Mouse (Mus musculus) gastrocnemius, postnatal 4 days (tissue): Measurements from ENCODE around the gene Olfr1286. TPM values are rescaled to one million over a fixed set of nuclear protein-coding genes. Genes with fewer than 3 reads are reported as not detected.

ENCODE experiments used
- DNase-seq, 2 experiments: peaks; one replicate each; pipeline ENCODE4 v3.0.0; 2021 to 2022; ENCODE audit warnings: low spot score in 2 of 2, mixed read lengths in 2 of 2
- long read RNA-seq, 2 experiments: library from polyadenylated mRNA; stranded (forward); transcript quantifications; one replicate each; pipeline ENCODE4 v2.0.0; 2021
- total RNA-seq, 2 experiments: library from RNA; stranded (reverse); gene quantifications; 2 replicates each; pipeline ENCODE4 v1.2.3; 2021

The Olfr1286 gene
- total RNA-seq = not detected
- long read RNA-seq, experiment 1 = 0 reads
- long read RNA-seq, experiment 2 = 0 reads

DNA sequence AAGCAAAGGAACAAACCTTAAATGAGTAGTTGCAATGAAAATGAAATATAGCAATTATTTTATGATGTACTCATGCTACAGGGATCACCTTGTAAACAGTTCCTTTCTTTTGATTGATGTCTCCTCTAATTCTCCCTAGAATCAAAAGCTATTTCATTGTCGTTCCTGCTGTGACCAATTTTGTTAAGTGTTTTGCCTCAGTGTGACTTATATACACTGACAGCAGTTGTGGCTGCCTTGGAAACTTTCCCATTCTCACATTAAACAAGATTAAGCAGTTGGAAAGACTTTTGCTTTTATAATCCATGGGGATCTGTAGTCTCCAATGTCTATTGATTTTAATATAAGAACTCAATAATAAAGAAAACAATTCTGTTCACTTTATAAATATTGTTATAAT, at the start of gene Olfr1286:
TSS of gene Olfr1286 (minus strand) at position 185 of the 400 bp plus-strand sequence.
- DNase-seq = no peak

DNA sequence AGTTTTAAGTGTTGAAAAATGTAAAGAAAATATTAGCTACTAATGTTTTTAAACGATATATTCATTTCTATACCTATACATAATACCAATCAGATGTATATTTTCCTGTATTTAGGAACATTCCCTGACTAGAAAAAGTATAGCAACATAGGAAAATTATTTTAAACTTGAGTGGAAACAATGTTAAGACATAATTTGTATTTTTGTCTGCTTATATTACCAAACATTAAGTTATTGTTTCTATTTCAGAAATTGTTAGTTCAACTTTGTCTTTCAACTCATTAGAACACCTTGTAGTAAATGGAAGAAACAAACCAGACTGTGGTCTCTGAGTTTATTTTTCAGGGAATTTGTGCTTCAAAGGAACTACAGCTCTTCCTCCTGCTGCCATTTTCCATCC, 25.9 kb upstream of the Olfr1286 start, which contains the start of gene Olfr1287:
TSS of gene Olfr1287 (plus strand) at position 301 of the 400 bp plus-strand sequence.
- no peak for DNase-seq

- DNase-seq = no peak
Observed at GRCm38 (mm10) chr2:111375222-111375621, 47.7 kb downstream of the Olfr1286 start, which contains the start of gene Olfr1284. TSS of gene Olfr1284 (plus strand) at chr2:111375522.

Other genes starting within 250 kb of the Olfr1286 start
- not detected for gene 4930430A15Rik, start 193.5 kb downstream of the Olfr1286 start, total RNA-seq
- not detected for gene Olfr1275, start 187.8 kb downstream of the Olfr1286 start, total RNA-seq
- gene Olfr1276, start 168.6 kb downstream of the Olfr1286 start, total RNA-seq = not detected
- not detected for gene Olfr1277, start 149.0 kb downstream of the Olfr1286 start, total RNA-seq
- not detected for gene Olfr1278, start 133.0 kb downstream of the Olfr1286 start, total RNA-seq
- gene Olfr1279, start 122.5 kb downstream of the Olfr1286 start, total RNA-seq = not detected
- not detected for gene Olfr1280, start 109.1 kb downstream of the Olfr1286 start, total RNA-seq
- gene Olfr1281, start 96.6 kb downstream of the Olfr1286 start, total RNA-seq = not detected
- gene Olfr1282, start 87.0 kb downstream of the Olfr1286 start, total RNA-seq = not detected
- gene Olfr1283, start 56.3 kb downstream of the Olfr1286 start, total RNA-seq = not detected
- gene Olfr1284, start 47.6 kb downstream of the Olfr1286 start, total RNA-seq = not detected
- gene Olfr1287, start 26.0 kb upstream of the Olfr1286 start, total RNA-seq = not detected
- not detected for gene Olfr1288, start 51.0 kb upstream of the Olfr1286 start, total RNA-seq
- not detected for gene Olfr1289, start 57.7 kb upstream of the Olfr1286 start, total RNA-seq
- gene Olfr1290, start 70.7 kb upstream of the Olfr1286 start, total RNA-seq = not detected
- not detected for gene Olfr1291-ps1, start 74.1 kb upstream of the Olfr1286 start, total RNA-seq
- not detected for gene Olfr1293-ps, start 102.1 kb upstream of the Olfr1286 start, total RNA-seq
- gene Olfr1294, start 117.2 kb upstream of the Olfr1286 start, total RNA-seq = not detected
- not detected for gene Olfr1295, start 146.6 kb upstream of the Olfr1286 start, total RNA-seq
- gene Olfr1297, start 203.4 kb upstream of the Olfr1286 start, total RNA-seq = not detected
- not detected for gene Olfr1298, start 226.1 kb upstream of the Olfr1286 start, total RNA-seq
- gene Olfr1299, start 238.3 kb upstream of the Olfr1286 start, total RNA-seq = not detected